Mouse (Mus musculus) olfactory bulb, adult 2 months (tissue): ENCODE results near the gene Trappc12.

ENCODE experiments used
- CTCF ChIP-seq: fragments of 200-500 bp; IDR thresholded peaks from 2 replicates; pipeline ENCODE4 v1.5.1; 2012; ENCODE audit warnings: low read depth, mild to moderate bottlenecking, low read length, moderate library complexity; ENCODE audit not compliant: insufficient read depth
- POLR2A ChIP-seq: fragments of 200-500 bp; IDR thresholded peaks from 2 replicates; pipeline ENCODE4 v1.6.1; 2012; ENCODE audit warnings: mild to moderate bottlenecking, low read depth, low read length, moderate library complexity; ENCODE audit not compliant: insufficient read depth

- TF ChIP-seq CTCF, result no peak
- no peak for TF ChIP-seq POLR2A
Observed at GRCm38 (mm10) chr12:28708154-28708553, 42.1 kb downstream of the Trappc12 start.
